Mouse (Mus musculus) stomach, postnatal 0 days (tissue): Measurements from ENCODE around the gene Cacnb1. TPM values are rescaled to one million over a fixed set of nuclear protein-coding genes. Genes with fewer than 3 reads are reported as not detected.
A peak's percentile ranks its signal among the peaks of the same experiment; 100 is the strongest.

Experiments used
- ATAC-seq: fragments of 200-750 bp; cut with Nextera tagmentation; 2 replicates; pipeline ENCODE4 v1.8.0; 2017; ENCODE audit not compliant: low FRiP score, low TSS enrichment
- DNase-seq: peaks from one replicate; pipeline ENCODE4 v3.0.0-alpha.2; 2016; ENCODE audit warnings: low spot score
- H3K27ac ChIP-seq: fragments of 300-500 bp; sonication (generic); replicated peaks from 2 replicates; pipeline ENCODE4 v1.5.1; 2014; ENCODE audit warnings: mild to moderate bottlenecking, control low read depth
- H3K27me3 ChIP-seq: fragments of 300-500 bp; sonication (generic); 2 replicates; pipeline ENCODE4 v1.6.1; 2014; ENCODE audit warnings: low read length; ENCODE audit not compliant: control insufficient read depth, insufficient read depth
- H3K36me3 ChIP-seq: fragments of 300-500 bp; sonication (generic); 2 replicates; pipeline ENCODE4 v1.6.1; 2014; ENCODE audit warnings: low read length, mixed read lengths; ENCODE audit not compliant: control insufficient read depth, insufficient read depth
- H3K4me1 ChIP-seq: fragments of 300-500 bp; sonication (generic); replicated peaks from 2 replicates; pipeline ENCODE4 v1.6.1; 2014; ENCODE audit warnings: antibody characterized with exemption; ENCODE audit not compliant: control insufficient read depth, insufficient read depth
- H3K4me2 ChIP-seq: fragments of 300-500 bp; sonication (generic); replicated peaks from 2 replicates; pipeline ENCODE4 v1.6.1; 2014; ENCODE audit warnings: low read depth, mild to moderate bottlenecking, control low read depth, moderate library complexity
- H3K4me3 ChIP-seq: fragments of 300-500 bp; sonication (generic); 2 replicates; pipeline ENCODE4 v1.5.1; 2014; ENCODE audit warnings: low read depth, low read length, control low read depth
- H3K9ac ChIP-seq: fragments of 300-500 bp; sonication (generic); 2 replicates; pipeline ENCODE4 v1.6.1; 2014; ENCODE audit warnings: mild to moderate bottlenecking, low read length, control low read depth, mixed read lengths
- H3K9me3 ChIP-seq: fragments of 300-500 bp; sonication (generic); 2 replicates; pipeline ENCODE4 v1.6.1; 2016; ENCODE audit warnings: low read length; ENCODE audit not compliant: control insufficient read depth
- CTCF ChIP-seq: IDR thresholded peaks from 2 replicates; pipeline ENCODE4 v1.5.1; 2016; ENCODE audit warnings: antibody characterized with exemption, low read depth, mild to moderate bottlenecking, moderate library complexity
- EP300 ChIP-seq: optimal IDR thresholded peaks from 2 replicates; pipeline ENCODE3; 2016; ENCODE audit warnings: antibody characterized with exemption
- WGBS: fragments of 180-500 bp; shearing (Covaris S2); extraction: QIAGEN DNeasy Blood & Tissue Kit; methylation state at CpG from one replicate; pipeline ENCODE4 v1.1.7; 2014; 5-methylcytosine and 5-hydroxymethylcytosine counted together
- polyA plus RNA-seq: library from polyadenylated mRNA; unstranded; fragments of >200 nt; fragmentation: Nextera tagmentation; extraction: Ambion mirVana; gene quantifications from 2 replicates; pipeline ENCODE4 v1.2.1, GENCODE M21; 2015

Gene Cacnb1
- polyA plus RNA-seq, 1 experiment from 2014 or later, result 4.2 TPM

DNA sequence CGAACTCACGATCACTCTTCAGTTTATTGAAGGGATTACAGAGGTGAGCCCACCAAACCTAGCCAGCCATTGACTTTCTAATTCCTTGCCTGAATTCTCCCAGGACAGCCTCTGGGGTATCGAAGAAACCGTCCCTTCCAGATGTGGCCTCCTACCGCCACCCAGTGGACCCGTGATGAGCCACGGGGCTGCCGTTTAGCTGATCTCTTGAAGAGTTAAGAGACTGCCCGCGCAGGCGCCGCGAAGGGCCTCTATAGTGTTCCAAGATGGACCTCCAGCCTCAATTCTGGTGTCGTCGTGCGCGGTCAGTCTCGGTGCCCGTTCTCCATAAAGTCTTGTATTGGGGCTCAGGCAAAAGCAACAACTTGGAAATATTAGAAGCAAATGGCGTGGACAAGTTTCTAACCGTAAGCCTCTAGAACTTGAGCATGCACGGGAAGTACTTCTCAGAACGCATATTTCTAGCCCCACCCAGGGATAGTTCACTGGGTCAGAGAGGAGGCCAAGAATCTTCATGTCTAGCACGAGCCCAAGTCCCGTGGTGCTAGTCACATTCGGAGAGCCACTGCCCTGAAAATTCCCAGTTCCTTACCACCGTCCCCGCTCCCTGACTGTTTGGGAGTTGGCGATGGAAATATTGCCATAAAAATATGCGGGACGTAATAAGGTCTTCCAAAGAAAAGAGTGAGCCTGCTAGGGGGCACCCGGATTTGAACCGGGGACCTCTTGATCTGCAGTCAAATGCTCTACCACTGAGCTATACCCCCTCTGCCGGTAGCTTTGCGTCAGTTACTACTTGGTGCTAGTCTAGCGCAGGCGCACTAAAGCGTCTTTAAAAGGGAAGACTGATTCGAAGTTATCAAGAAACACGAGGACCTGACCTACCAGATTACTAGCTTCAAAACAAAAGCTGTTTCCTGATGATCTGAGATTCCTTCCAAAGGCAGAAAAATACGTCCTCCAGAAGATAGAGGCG lies 35.0 kb downstream of the Cacnb1 start:
- Histone ChIP-seq H3K9ac (peak overlapping the region; percentile 59), H3K4me2 (peak overlapping the region; percentile 62), H3K9me3 (no peaks in the 10 kb centered on the region), H3K36me3 (no peaks in the 10 kb centered on the region), H3K4me3 (peak overlapping the region; percentile 56), H3K27me3 (no peaks in the 10 kb centered on the region), H3K27ac (peak overlapping the region; percentile 88), H3K4me1 (no peaks in the 10 kb centered on the region; the same call in 1 of the 2 replicates)
- ATAC-seq (peak; percentile 81), DNase-seq (peak; percentile 89)
- WGBS, result 1% methylated on average over 42 of the region's 42 CpGs
- TF ChIP-seq EP300 (no peak), CTCF (peak; percentile 96)

DNA sequence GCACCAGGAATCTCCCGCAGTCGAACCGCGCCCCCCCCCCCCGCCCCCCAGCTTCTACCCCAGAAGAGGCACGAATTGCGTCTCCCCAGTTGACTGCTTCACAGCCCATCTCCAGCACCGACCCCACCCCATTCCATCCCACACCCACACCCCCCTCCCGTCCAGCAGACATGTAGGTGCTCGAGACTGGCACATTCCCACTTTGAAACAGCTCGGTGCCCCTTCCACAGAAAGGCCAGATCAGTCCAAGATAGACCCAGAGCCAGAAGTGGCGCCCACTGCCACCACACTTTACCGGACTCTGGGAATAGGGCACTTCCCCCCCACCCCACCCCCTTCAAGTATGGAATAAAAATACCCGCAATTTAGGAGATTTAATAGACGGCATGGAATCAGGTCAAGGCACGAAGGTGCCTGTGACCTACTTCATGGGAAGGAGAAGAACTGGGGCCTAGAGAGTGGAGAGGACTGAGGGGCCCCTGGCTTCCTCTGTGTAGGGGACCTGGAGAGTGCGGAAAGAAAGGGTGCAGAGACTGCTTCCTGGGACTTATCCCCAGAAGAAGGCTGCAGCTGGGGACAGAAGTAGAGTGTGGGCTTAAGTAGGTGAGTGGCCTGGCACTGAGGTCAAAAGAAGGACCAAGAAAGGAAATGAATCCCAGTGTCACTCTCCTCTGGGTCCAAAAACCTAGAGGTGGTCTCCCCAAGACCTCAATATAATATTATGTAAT lies 35.9 kb downstream of the Cacnb1 start:
- Histone ChIP-seq H3K9me3 (no peaks in the 10 kb centered on the region), H3K4me2 (peak overlapping the region; percentile 88), H3K27me3 (no peaks in the 10 kb centered on the region), H3K9ac (peak overlapping the region; percentile 59), H3K27ac (no peak overlapping the region), H3K4me3 (peak overlapping the region; percentile 57), H3K4me1 (no peaks in the 10 kb centered on the region; the same call in 1 of the 2 replicates), H3K36me3 (no peaks in the 10 kb centered on the region)
- TF ChIP-seq CTCF (no peak), EP300 (no peak)
- 30% methylated on average over 12 of the region's 17 CpGs for WGBS
- DNase-seq (no peak), ATAC-seq (no peak)

DNA sequence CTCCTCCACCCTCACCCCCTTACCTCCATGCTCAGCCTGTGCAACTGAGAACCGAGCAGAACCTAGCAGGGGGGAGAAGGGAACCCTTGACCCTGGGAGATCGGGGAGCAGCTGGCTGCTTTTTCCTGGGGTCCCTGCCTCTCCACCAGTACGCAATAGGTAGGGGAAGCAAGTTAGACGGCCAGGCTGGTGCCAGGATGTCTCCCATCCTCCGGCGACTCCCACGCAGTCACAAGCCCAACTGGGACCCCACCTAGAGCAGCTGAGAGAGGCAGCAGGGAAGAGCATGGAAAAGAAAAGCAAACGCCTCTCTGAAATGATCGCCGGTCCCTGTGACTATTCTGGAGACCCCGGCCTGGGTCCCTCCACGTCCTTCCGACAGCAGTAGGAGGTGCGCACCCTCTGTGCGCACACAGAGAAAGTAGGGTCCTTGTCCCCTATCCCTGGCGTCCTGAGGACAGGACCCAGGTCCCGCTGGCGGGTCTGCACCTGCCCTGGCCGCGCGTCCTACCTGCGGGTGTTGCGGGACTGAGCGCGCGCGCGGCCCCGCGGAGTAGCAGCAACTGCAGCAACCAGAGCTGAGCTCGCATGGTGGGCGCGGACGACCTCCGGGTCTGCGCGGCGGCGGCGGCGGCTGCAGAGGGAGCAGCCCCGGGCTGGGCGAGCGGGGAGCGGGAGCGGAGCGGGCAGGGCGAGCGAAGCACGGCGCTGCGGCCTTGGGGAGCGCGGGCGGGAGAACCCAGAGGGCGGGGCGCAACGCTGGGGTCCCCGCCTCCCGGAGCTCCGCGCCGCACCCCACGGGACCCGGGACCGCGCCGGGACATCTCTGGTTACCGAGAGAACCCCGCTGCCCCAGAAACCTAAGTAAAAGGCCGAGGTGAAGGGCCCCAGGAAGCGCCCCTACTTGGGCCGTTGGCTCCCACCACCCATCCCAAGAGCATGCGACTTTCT lies 36.8 kb downstream of the Cacnb1 start, which contains the start of gene Plxdc1:
Gene Plxdc1 (minus strand): TSS at position 718 of the 951 bp plus-strand sequence.
- H3K9me3 ChIP-seq, result no peaks in the 10 kb centered on the region
- DNase-seq, result peak; percentile 59

DNA sequence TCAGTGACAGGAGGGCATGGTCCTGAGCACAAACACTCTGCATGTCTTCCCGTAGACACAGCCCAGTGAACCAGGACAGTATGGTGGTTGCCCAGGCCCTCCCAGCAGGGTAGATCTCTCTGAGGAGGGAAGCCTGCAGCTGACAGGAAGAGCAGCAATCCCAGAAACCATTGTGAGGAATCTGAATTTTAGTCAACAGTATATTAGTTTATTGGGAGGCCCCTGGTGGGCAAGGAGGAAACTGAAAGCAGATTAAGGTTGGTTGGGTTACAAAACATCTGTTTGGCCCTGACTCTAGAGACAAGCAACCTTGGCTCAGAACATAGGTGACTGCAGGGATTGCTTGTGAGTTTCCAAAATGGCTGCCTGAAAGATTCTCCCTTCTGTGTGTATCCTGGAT lies 38.9 kb downstream of the Cacnb1 start:
- TF ChIP-seq EP300, result no peak
- TF ChIP-seq CTCF, result 0 out of 2 replicates have a peak, but pooled peaks have one; percentile 14
- Histone ChIP-seq H3K36me3 (no peaks in the 10 kb centered on the region), H3K4me2 (no peak overlapping the region), H3K27me3 (no peaks in the 10 kb centered on the region), H3K27ac (no peak overlapping the region), H3K9ac (no peak overlapping the region), H3K4me1 (no peaks in the 10 kb centered on the region), H3K4me3 (no peak overlapping the region), H3K9me3 (no peaks in the 10 kb centered on the region)
- ATAC-seq (no peak), DNase-seq (no peak)
- WGBS, result 80% methylated on average over 1 of the region's 1 CpGs

More for the DNA sequence above, 36.8 kb downstream of the Cacnb1 start, which contains the start of gene Plxdc1:
- no peak within 1 kb of the TSS for H3K27ac ChIP-seq
- WGBS, result 3% methylated on average over 54 of the region's 74 CpGs
- no peaks in the 10 kb centered on the region; the same call in 1 of the 2 replicates for H3K4me1 ChIP-seq
- H3K27me3 ChIP-seq, result no peaks in the 10 kb centered on the region
- TF ChIP-seq CTCF, result no peak
- TF ChIP-seq EP300, result no peak
- peak within 1 kb of the TSS; percentile 59 for H3K9ac ChIP-seq
- ATAC-seq, result no peak
- H3K4me2 ChIP-seq, result peak within 1 kb of the TSS; percentile 88
- H3K4me3 ChIP-seq, result peak within 1 kb of the TSS; percentile 57
- no peaks in the 10 kb centered on the region for H3K36me3 ChIP-seq

GRCm38 (mm10) chr11:97983506-97983905 lies 39.3 kb downstream of the Cacnb1 start:
- Histone ChIP-seq H3K36me3 (no peaks in the 10 kb centered on the region), H3K27me3 (no peaks in the 10 kb centered on the region), H3K27ac (no peak overlapping the region), H3K9ac (no peak overlapping the region), H3K4me2 (no peak overlapping the region), H3K9me3 (no peaks in the 10 kb centered on the region), H3K4me3 (no peak overlapping the region), H3K4me1 (no peaks in the 10 kb centered on the region)
- TF ChIP-seq CTCF (no peak), EP300 (no peak)
- ATAC-seq (no peak), DNase-seq (no peak)
- WGBS, result 78% methylated on average over 3 of the region's 3 CpGs
